Mouse (Mus musculus): Measurements from ENCODE around the gene Lrrc23. TPM values are rescaled to one million over a fixed set of nuclear protein-coding genes. Genes with fewer than 3 reads are reported as not detected.
A peak's percentile ranks its signal among the peaks of the same experiment; 100 is the strongest.

Lrrc23 gene
- polyA plus RNA-seq, 1 experiment from 2014 or later: 5.3 TPM

DNA sequence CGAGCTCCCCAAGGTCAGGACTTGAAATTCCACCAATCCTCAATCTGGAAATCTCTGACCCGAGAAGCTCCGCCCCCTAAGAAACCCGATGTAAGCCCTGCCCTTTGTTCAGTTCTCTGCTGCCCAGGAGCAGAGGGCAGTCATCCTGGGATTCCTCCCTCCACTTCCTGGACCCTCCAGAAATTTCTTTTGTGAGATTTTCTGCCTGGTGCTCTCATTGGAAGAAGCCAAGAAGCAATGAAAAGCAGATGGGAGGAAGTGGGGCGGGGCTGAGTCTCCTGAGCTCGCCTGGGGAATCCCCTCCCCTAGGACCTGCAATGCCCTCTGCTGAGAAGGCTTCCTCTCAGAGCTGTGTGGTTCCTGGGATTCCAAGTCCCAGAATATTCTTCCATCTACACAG is 2.9 kb upstream of the Lrrc23 start:
- peak; percentile 50 for DNase-seq (ENCODE audit: extremely low spot score, low spot score)
- H3K27me3 ChIP-seq (ENCODE audit: poor library complexity, severe bottlenecking): peaks cover 30% of the 10 kb centered on the region
- no peaks in the 10 kb centered on the region for H3K9me3 ChIP-seq
- no peaks in the 10 kb centered on the region for H3K36me3 ChIP-seq (replicated peaks)
- peak overlapping the region; percentile 65 for H3K27ac ChIP-seq
- peak overlapping the region; percentile 29; the same call in 1 of the 2 replicates for H3K4me3 ChIP-seq
- peaks cover 43% of the 10 kb centered on the region for H3K4me1 ChIP-seq
- 26% methylated on average over 6 of the region's 6 CpGs for WGBS

DNA sequence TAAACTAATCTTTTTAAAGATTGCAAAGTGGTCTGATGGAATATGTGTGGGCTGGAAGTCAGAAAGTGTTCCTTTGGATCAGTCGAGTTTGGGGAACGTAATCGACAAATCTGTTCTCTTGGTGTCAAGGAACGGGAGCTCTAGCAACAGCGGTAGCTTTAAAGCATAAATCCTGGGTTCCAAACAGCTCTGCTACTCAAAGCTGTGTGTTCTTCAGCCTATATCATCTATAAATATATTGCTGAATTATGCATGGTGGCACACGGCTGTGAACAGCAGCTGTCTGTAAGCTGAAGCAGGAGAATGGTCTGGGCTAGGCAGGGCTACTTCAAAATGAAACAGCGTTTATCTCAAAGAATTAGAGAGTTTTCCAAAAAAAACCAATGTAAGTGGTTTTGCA is 1.4 kb upstream of the Lrrc23 start:
- WGBS: 89% methylated on average over 7 of the region's 7 CpGs
- H3K36me3 ChIP-seq (replicated peaks): no peaks in the 10 kb centered on the region
- H3K9me3 ChIP-seq: no peaks in the 10 kb centered on the region
- DNase-seq (ENCODE audit: extremely low spot score, low spot score): no peak
- H3K4me3 ChIP-seq: no peak overlapping the region
- peaks cover 43% of the 10 kb centered on the region for H3K4me1 ChIP-seq
- H3K27me3 ChIP-seq (ENCODE audit: poor library complexity, severe bottlenecking): peaks cover 30% of the 10 kb centered on the region
- no peak overlapping the region for H3K27ac ChIP-seq

DNA sequence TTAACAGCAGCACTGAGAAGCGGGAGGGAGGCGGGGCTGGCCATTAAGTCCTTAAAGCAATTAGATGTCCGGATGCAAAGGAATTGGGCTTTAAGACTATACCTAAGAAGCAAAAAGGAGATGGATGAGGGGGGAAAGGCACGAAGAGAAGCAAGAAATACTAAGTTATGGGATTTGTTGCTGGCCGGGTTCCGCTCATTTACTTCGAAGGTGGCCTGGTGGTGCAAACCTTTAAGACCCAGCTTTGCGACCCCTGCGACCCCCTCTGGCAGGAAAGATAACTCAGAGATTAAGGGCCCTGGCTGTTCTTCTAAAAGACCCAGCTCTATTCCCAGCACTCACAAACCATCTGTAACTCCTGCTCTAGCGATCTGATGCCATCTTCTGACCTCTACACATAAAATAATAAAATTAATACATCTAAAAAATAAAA is 473 bp upstream of the Lrrc23 start:
- Histone ChIP-seq H3K36me3 (replicated peaks) (no peaks in the 10 kb centered on the region), H3K27me3 (ENCODE audit: poor library complexity, severe bottlenecking) (peaks cover 30% of the 10 kb centered on the region), H3K4me3 (peak overlapping the region; percentile 52), H3K9me3 (no peaks in the 10 kb centered on the region), H3K4me1 (peaks cover 43% of the 10 kb centered on the region), H3K27ac (peak overlapping the region; percentile 81)
- peak; percentile 67 for DNase-seq (ENCODE audit: extremely low spot score, low spot score)
- WGBS: 2% methylated on average over 10 of the region's 10 CpGs

DNA sequence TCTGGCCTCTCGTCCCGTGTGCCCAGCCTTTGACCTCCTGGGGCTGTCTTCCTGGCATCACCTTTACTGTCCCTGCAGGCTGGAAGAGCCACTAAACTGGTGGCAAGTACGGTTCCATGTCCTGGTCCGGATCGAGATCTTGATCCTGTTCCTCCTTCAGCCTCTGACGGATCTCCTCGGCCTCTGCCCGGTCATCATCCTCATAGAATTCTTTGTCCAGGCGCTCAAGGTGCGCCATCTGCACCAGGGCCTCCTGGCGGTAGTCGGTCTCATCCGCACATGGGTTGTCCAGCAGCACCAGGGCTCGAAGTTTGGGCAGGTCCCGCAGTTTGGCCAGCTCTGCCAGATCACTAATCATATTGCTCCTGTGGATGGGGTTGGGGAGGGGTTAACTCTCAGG is 9.0 kb downstream of the Lrrc23 start:
- H3K4me1 ChIP-seq: peaks cover 45% of the 10 kb centered on the region
- no peaks in the 10 kb centered on the region for H3K36me3 ChIP-seq (replicated peaks)
- H3K27me3 ChIP-seq (ENCODE audit: poor library complexity, severe bottlenecking): peaks cover 72% of the 10 kb centered on the region
- H3K9me3 ChIP-seq: no peaks in the 10 kb centered on the region
- DNase-seq (ENCODE audit: extremely low spot score, low spot score): no peak
- no peak overlapping the region for H3K4me3 ChIP-seq
- H3K27ac ChIP-seq: no peak overlapping the region
- 89% methylated on average over 15 of the region's 15 CpGs for WGBS

DNA sequence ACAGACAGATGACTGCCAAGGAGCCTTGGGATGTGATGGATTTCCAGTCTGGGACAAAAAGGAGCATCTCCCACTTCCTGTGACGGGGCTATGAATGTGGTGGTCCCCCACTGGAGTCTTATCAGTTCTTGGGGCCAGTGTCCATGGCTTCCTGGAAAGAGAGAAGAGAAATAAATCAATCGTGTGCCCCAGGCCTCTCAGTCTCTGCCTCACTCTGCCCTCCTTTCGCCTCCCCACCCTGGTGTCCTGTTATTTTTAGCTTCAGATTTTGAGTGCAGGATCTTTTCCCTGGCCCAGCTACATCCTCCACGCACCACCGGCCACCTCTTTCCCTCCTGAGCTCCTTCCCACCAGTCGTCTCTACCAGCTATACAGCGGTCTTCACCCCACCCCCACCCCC is 9.5 kb downstream of the Lrrc23 start:
- peak overlapping the region; percentile 64 for H3K4me3 ChIP-seq

DNA sequence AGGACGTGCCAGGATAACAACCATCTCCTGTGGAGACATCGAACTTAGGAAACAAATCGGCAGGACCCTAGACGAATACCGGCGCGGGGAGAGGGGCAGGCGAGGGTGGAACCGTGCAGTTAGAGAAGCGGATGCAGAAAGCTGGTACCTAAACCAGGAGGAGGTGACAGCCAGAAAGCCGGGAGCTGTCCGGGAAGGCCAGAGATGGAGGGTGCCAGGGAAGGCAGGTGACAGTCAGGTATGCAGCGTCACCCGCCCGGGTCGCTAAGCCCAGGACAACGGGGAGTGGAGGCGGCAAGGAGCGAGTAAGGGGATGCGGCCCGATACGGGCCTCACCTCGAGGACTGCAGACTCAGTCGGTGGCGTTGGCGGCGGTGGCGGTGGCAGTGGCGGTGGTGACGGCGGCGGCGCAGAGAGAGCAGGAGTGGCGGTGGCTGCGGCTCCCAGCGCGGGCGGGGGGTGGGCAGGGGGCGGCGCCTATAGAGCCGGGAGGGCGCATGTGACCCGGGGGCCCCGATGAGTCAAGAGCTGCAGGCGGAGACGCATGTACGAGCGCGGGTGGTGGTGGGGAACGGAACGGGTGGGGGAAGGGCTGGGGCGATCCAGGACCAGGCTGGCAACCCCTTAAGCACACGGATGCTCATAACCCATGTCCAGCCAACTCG is 10.3 kb downstream of the Lrrc23 start, which contains the start of gene Eno2:
Gene Eno2 (minus strand): TSS at position 573 of the 665 bp plus-strand sequence.
- WGBS: under 1% methylated on average over 49 of the region's 54 CpGs
- Histone ChIP-seq H3K27me3 (ENCODE audit: poor library complexity, severe bottlenecking) (peaks cover 75% of the 10 kb centered on the region), H3K27ac (peak within 1 kb of the TSS; percentile 81)

More for the DNA sequence above, 9.5 kb downstream of the Lrrc23 start:
- no peaks in the 10 kb centered on the region for H3K9me3 ChIP-seq
- H3K27me3 ChIP-seq (ENCODE audit: poor library complexity, severe bottlenecking): peaks cover 72% of the 10 kb centered on the region
- WGBS: 56% methylated on average over 7 of the region's 7 CpGs
- no peak for DNase-seq (ENCODE audit: extremely low spot score, low spot score)
- no peaks in the 10 kb centered on the region for H3K36me3 ChIP-seq (replicated peaks)
- H3K27ac ChIP-seq: peak overlapping the region; percentile 81
- peaks cover 45% of the 10 kb centered on the region for H3K4me1 ChIP-seq

DNA sequence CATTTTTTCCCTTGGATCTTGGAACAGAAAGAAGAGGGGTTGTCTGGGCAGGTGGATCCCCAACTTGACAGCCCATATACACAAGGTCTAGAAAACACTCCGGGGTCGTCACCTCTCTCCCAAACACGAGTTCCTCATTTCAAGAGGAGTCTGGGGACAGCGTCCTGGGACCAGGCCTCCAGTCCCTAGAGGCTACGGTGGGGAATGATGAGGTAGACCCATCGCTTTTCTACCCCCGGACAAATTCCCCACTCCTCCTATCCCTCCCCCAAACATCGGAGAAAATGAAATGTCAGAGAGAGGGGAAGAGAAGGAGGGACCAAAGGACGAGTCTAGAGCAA is 10.9 kb downstream of the Lrrc23 start:
- 3% methylated on average over 9 of the region's 9 CpGs for WGBS
- H3K4me3 ChIP-seq: peak overlapping the region; percentile 64
- H3K27me3 ChIP-seq (ENCODE audit: poor library complexity, severe bottlenecking): peaks cover 80% of the 10 kb centered on the region
- no peaks in the 10 kb centered on the region for H3K36me3 ChIP-seq (replicated peaks)
- peak overlapping the region; percentile 81; the same call in 1 of the 2 replicates for H3K27ac ChIP-seq
- no peaks in the 10 kb centered on the region for H3K9me3 ChIP-seq
- peaks cover 45% of the 10 kb centered on the region for H3K4me1 ChIP-seq
- DNase-seq (ENCODE audit: extremely low spot score, low spot score): no peak

More for the DNA sequence above, 10.3 kb downstream of the Lrrc23 start, which contains the start of gene Eno2:
- DNase-seq (ENCODE audit: extremely low spot score, low spot score): peak; percentile 60
- Histone ChIP-seq H3K4me1 (peaks cover 45% of the 10 kb centered on the region), H3K36me3 (replicated peaks) (no peaks in the 10 kb centered on the region), H3K9me3 (no peaks in the 10 kb centered on the region), H3K4me3 (peak within 1 kb of the TSS; percentile 64)

DNA sequence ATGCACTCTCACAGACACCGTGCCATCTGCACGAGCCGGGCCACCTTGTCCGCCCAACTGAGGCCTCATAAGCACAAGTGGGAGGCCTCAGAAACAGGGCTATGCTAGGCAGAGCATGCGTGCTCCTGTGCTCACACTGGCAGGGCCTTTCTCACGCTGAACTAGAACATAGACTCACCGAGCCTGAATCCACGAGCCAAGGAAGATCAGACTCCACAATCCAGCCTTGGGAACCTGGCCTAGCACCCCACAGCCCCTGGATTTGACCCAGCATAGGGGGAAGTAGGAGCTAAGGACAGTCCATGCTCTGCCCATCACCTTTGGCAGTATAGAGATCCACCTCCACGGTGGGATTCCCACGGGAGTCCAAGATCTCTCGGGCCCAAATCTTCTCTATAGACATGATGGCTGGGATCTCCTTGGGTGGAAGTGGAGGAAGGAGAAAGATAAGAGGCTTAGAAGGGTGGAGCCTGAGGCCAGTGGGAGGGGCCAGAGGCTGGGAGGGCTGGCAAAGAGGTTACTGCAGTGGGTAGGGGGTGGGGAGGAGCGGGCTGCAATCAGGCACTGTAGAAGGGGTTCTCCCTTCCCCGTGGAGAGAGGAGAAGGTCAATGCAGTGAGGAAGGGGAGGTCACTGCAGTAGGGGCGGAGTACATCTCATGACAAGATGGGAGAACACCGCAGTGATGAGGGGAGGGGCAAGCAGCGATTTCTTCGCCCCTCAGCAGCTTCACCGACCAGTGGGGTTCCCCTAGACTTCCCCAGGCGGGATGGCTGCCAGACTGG is 11.4 kb downstream of the Lrrc23 start:
- peak; percentile 38 for DNase-seq (ENCODE audit: extremely low spot score, low spot score)
- WGBS: 17% methylated on average over 19 of the region's 19 CpGs
- Histone ChIP-seq H3K27ac (peak overlapping the region; percentile 81), H3K27me3 (ENCODE audit: poor library complexity, severe bottlenecking) (peaks cover 79% of the 10 kb centered on the region), H3K9me3 (no peaks in the 10 kb centered on the region), H3K36me3 (replicated peaks) (no peaks in the 10 kb centered on the region), H3K4me1 (peaks cover 45% of the 10 kb centered on the region), H3K4me3 (peak overlapping the region; percentile 64)

DNA sequence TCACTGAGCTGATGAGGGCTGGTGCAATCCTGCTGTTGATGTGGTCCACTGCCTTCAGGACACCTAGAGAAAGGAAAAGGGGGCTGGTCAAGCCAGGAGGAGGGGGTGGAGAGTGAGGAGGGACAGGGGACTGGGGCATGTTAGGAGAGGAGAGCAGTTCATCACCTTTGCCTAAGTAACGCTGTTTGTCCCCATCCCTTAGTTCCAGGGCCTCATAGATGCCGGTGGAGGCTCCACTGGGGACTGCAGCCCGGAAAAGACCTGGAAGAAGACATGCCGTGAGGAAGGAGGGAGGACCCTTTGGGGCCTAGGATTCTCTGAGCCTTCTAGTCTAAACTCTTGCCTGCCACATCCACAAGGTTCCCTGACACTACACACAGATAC is 12.0 kb downstream of the Lrrc23 start:
- Histone ChIP-seq H3K27ac (peak overlapping the region; percentile 81), H3K27me3 (ENCODE audit: poor library complexity, severe bottlenecking) (peaks cover 76% of the 10 kb centered on the region), H3K4me1 (peaks cover 45% of the 10 kb centered on the region), H3K9me3 (no peaks in the 10 kb centered on the region), H3K36me3 (replicated peaks) (no peaks in the 10 kb centered on the region), H3K4me3 (peak overlapping the region; percentile 64)
- 32% methylated on average over 4 of the region's 4 CpGs for WGBS
- DNase-seq (ENCODE audit: extremely low spot score, low spot score): no peak

DNA sequence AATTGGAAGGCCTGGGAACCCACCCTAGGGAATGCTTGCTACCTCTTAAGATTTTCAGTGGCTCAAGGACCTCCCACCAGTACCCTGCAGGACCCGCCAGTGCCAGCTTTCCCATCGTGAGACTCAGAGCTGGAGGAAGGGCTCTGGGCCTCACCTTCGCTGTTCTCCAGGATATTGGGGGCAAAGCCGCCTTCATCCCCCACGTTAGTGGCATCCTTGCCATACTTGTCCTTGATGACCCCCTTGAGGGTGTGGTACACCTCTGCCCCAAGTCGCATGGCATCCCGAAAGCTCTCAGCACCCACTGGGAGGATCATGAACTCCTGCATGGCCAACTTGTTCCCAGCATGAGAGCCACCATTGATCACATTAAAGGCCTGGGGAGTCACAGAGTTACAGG is 13.6 kb downstream of the Lrrc23 start:
- no peak overlapping the region for H3K27ac ChIP-seq
- H3K27me3 ChIP-seq (ENCODE audit: poor library complexity, severe bottlenecking): peaks cover 65% of the 10 kb centered on the region
- WGBS: 83% methylated on average over 7 of the region's 7 CpGs

DNA sequence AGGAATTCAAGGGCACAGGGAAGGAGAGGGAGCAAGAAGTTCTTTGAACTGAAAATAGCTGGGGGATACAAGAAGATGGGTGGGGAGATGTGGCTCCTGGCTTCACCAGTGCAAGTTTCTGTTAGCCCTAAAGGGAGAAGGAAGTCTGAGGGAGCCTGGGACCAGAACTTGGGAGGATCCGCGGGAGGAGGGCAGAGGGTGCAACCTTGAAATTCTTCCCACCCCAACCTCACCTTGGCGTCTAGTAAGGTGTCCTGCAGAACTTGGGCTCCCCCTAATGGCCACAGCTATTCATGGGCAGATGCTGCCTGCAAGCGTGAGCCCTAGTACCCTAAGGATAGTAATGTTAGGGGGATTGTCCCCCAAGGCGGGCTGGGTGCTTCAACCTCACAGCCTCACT is 20.3 kb downstream of the Lrrc23 start:
- H3K4me3 ChIP-seq: peak overlapping the region; percentile 91
- H3K4me1 ChIP-seq: peaks cover 45% of the 10 kb centered on the region
- 0 out of 2 replicates have a peak, but pooled peaks cover 2% of the 10 kb centered on the region for H3K36me3 ChIP-seq (replicated peaks)
- WGBS: 6% methylated on average over 5 of the region's 5 CpGs
- H3K9me3 ChIP-seq: no peaks in the 10 kb centered on the region
- peaks cover 12% of the 10 kb centered on the region for H3K27me3 ChIP-seq (ENCODE audit: poor library complexity, severe bottlenecking)
- DNase-seq (ENCODE audit: extremely low spot score, low spot score): peak; percentile 78
- peak overlapping the region; percentile 99 for H3K27ac ChIP-seq

More for the DNA sequence above, 13.6 kb downstream of the Lrrc23 start:
- Histone ChIP-seq H3K4me3 (no peak overlapping the region), H3K36me3 (replicated peaks) (no peaks in the 10 kb centered on the region), H3K9me3 (no peaks in the 10 kb centered on the region), H3K4me1 (peaks cover 45% of the 10 kb centered on the region)
- DNase-seq (ENCODE audit: extremely low spot score, low spot score): no peak

DNA sequence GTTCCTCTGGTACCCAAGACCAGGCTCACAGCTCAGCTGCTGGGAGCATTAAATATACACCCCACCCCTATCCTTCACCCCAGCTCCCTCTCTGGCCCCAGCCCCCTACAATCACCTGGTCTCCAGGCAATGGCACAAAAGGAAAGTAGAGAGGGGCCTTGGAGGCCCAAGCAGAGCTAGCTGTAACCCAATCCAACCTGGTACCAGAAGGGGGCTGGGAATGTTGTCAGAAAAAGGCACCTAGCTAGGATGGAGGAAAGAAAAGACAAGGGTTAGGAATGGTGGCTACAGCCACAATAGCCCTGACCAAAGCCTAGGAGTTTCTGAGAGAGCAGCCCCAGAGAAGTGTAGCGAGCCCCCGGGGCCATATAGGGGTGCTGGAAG is 20.7 kb downstream of the Lrrc23 start:
- peak overlapping the region; percentile 91 for H3K4me3 ChIP-seq
- no peak for DNase-seq (ENCODE audit: extremely low spot score, low spot score)
- peak overlapping the region; percentile 99 for H3K27ac ChIP-seq
- H3K4me1 ChIP-seq: peaks cover 49% of the 10 kb centered on the region
- H3K9me3 ChIP-seq: no peaks in the 10 kb centered on the region
- H3K27me3 ChIP-seq (ENCODE audit: poor library complexity, severe bottlenecking): peaks cover 8% of the 10 kb centered on the region
- 71% methylated on average over 2 of the region's 2 CpGs for WGBS
- 0 out of 2 replicates have a peak, but pooled peaks cover 2% of the 10 kb centered on the region for H3K36me3 ChIP-seq (replicated peaks)
